Mouse (Mus musculus): ENCODE results near the gene Oxct2b. TPM values are rescaled to one million over a fixed set of nuclear protein-coding genes. Genes with fewer than 3 reads are reported as not detected.
"Not testable (repeated sequence)": the region's sequence is repeated elsewhere in the genome, so short reads cannot be mapped to it uniquely, and the experiment has no call there.

Gene Oxct2b
- not detected for total RNA-seq (2021)
- long read RNA-seq, experiment 1: 0 reads
- long read RNA-seq, experiment 2: 0 reads

GRCm38 (mm10) chr4:123116011-123116410 is at the start of gene Oxct2b:
TSS of gene Oxct2b (plus strand) at chr4:123116266.
- no peak for DNase-seq

- no peak for DNase-seq
These were observed 47.4 kb upstream of the Oxct2b start for GRCm38 (mm10) chr4:123068646-123069045.

- peak; percentile 44 to 62 for DNase-seq
These were observed 44.6 kb upstream of the Oxct2b start for GRCm38 (mm10) chr4:123071266-123071966.

GRCm38 (mm10) chr4:123076928-123077327 is 39.1 kb upstream of the Oxct2b start:
- no peak for DNase-seq

GRCm38 (mm10) chr4:123078231-123078630 is 37.8 kb upstream of the Oxct2b start:
- DNase-seq: no peak

GRCm38 (mm10) chr4:123080791-123081190 is 35.3 kb upstream of the Oxct2b start:
- DNase-seq: peak in 1 of 2 experiments; percentile 19

- DNase-seq: peak; percentile 69 to 76
These were observed 33.5 kb upstream of the Oxct2b start for GRCm38 (mm10) chr4:123082283-123083163.

- no peak for DNase-seq
These were observed 32.7 kb upstream of the Oxct2b start for GRCm38 (mm10) chr4:123083323-123083902.

GRCm38 (mm10) chr4:123085290-123085689 is 30.8 kb upstream of the Oxct2b start:
- DNase-seq: no peak

GRCm38 (mm10) chr4:123086381-123086780 is 29.7 kb upstream of the Oxct2b start:
- no peak for DNase-seq

GRCm38 (mm10) chr4:123092621-123093020 is 23.4 kb upstream of the Oxct2b start:
- no peak for DNase-seq

GRCm38 (mm10) chr4:123093064-123093776 is 22.8 kb upstream of the Oxct2b start:
- DNase-seq: no peak

GRCm38 (mm10) chr4:123093869-123094268 is 22.2 kb upstream of the Oxct2b start:
- DNase-seq: no peak

- DNase-seq: peak in 1 of 2 experiments; percentile 10
These were observed 11.2 kb upstream of the Oxct2b start, which contains the start of gene Bmp8b for GRCm38 (mm10) chr4:123104651-123105450. TSS of gene Bmp8b (plus strand) at chr4:123105165.

- no peak for DNase-seq
These were observed 10.6 kb upstream of the Oxct2b start for GRCm38 (mm10) chr4:123105451-123105790.

GRCm38 (mm10) chr4:123105929-123106328 is 10.1 kb upstream of the Oxct2b start:
- not testable (repeated sequence) for DNase-seq

GRCm38 (mm10) chr4:123106864-123107263 is 9.2 kb upstream of the Oxct2b start:
- peak in 1 of 2 experiments; percentile 19 for DNase-seq

GRCm38 (mm10) chr4:123108056-123108455 is 8.0 kb upstream of the Oxct2b start:
- DNase-seq: no peak

- no peak for DNase-seq
These were observed 5.3 kb upstream of the Oxct2b start for GRCm38 (mm10) chr4:123110751-123111150.

GRCm38 (mm10) chr4:123111275-123111983 is 4.6 kb upstream of the Oxct2b start:
- DNase-seq: not testable (repeated sequence)

Data from adrenal gland, postnatal 36 days (tissue).